Mouse (Mus musculus): Measurements from ENCODE around the gene Mrps30.

GRCm38 (mm10) chr13:118350870-118351269 lies 36.2 kb downstream of the Mrps30 start:
- TF ChIP-seq CTCF (IDR thresholded peaks at IDR 0.05; ENCODE audit: extremely low read depth, insufficient read depth, insufficient read length, insufficient replicate concordance) (no peak), POLR2A (IDR thresholded peaks at IDR 0.05; ENCODE audit: low read depth, low read length) (no peak)
